Mouse (Mus musculus) cerebellum, adult 9-11 months (tissue): Measurements from ENCODE around the gene Slain2.

Experiments used
- DNase-seq: peaks from one replicate; pipeline ENCODE4 v3.0.0; 2022

Gene Slain2

GRCm38 (mm10) chr5:72913648-72914557, at the start of gene Slain2:
Slain2 (plus strand) TSS chr5:72914304.
- peak; percentile 97 for DNase-seq

GRCm38 (mm10) chr5:72864654-72865178, 49.4 kb upstream of the Slain2 start:
- DNase-seq: no peak

GRCm38 (mm10) chr5:72866260-72866905, 47.7 kb upstream of the Slain2 start:
- no peak for DNase-seq

- no peak for DNase-seq
Observed at GRCm38 (mm10) chr5:72867036-72867672, 47.0 kb upstream of the Slain2 start.

- DNase-seq: peak; percentile 79
Observed at GRCm38 (mm10) chr5:72868091-72868875, 45.8 kb upstream of the Slain2 start, which contains the start of gene Tec. Tec (minus strand) TSS chr5:72868483.

GRCm38 (mm10) chr5:72869779-72870608, 44.1 kb upstream of the Slain2 start:
- no peak for DNase-seq

GRCm38 (mm10) chr5:72871114-72871513, 43.0 kb upstream of the Slain2 start:
- no peak for DNase-seq

- no peak for DNase-seq
Observed at GRCm38 (mm10) chr5:72879736-72880135, 34.4 kb upstream of the Slain2 start.

- no peak for DNase-seq
Observed at GRCm38 (mm10) chr5:72881748-72882411, 32.2 kb upstream of the Slain2 start.

- no peak for DNase-seq
Observed at GRCm38 (mm10) chr5:72882412-72882765, 31.7 kb upstream of the Slain2 start.

GRCm38 (mm10) chr5:72883706-72884105, 30.4 kb upstream of the Slain2 start:
- DNase-seq: no peak

GRCm38 (mm10) chr5:72886458-72887222, 27.5 kb upstream of the Slain2 start:
- DNase-seq: no peak

GRCm38 (mm10) chr5:72888260-72888659, 25.8 kb upstream of the Slain2 start:
- DNase-seq: no peak

GRCm38 (mm10) chr5:72891534-72891933, 22.6 kb upstream of the Slain2 start:
- DNase-seq: peak; percentile 36

GRCm38 (mm10) chr5:72893987-72894386, 20.1 kb upstream of the Slain2 start:
- DNase-seq: no peak

GRCm38 (mm10) chr5:72895261-72895660, 18.8 kb upstream of the Slain2 start:
- no peak for DNase-seq

- DNase-seq: no peak
Observed at GRCm38 (mm10) chr5:72896478-72897279, 17.4 kb upstream of the Slain2 start.

- DNase-seq: no peak
Observed at GRCm38 (mm10) chr5:72897998-72898397, 16.1 kb upstream of the Slain2 start.

- no peak for DNase-seq
Observed at GRCm38 (mm10) chr5:72899255-72899654, 14.8 kb upstream of the Slain2 start.
